Mouse (Mus musculus) C2C12 (cell line): Measurements from ENCODE around the gene Shisa6.

Experiments
- CTCF ChIP-seq: IDR thresholded peaks from one replicate; pipeline ENCODE4 v1.5.1; 2011; ENCODE audit not compliant: control insufficient read depth, insufficient read depth, insufficient read length
- MYOD1 ChIP-seq: IDR thresholded peaks from one replicate; pipeline ENCODE4 v1.6.1; 2011; ENCODE audit warnings: low read depth; ENCODE audit not compliant: control insufficient read depth, insufficient read length
- USF1 ChIP-seq: IDR thresholded peaks from one replicate; pipeline ENCODE4 v1.6.1; 2011; ENCODE audit warnings: low read depth, mild to moderate bottlenecking, control low read depth, moderate library complexity

GRCm38 (mm10) chr11:66426129-66426528 is 99.6 kb downstream of the Shisa6 start:
- TF ChIP-seq CTCF = no peak
- no peak for TF ChIP-seq MYOD1
- no peak for TF ChIP-seq USF1
